Mouse (Mus musculus) T-cell, adult 66 days (primary cell): Measurements from ENCODE around the gene Wdr76. TPM values are rescaled to one million over a fixed set of nuclear protein-coding genes. Genes with fewer than 3 reads are reported as not detected.

Experiments
- total RNA-seq, 2 experiments: library from RNA; stranded (reverse); gene quantifications; 3 replicates in 1 of 2; 4 replicates in 1 of 2; pipeline ENCODE4 v1.2.4; 2023

The Wdr76 gene
- total RNA-seq = 10 to 100 TPM; 18.4 to 20.8 TPM

GRCm38 (mm10) chr2:121505942-121506882 is at the start of gene Wdr76, which contains the start of gene Mfap1a:
Gene Wdr76, plus strand, starts transcription at chr2:121506723.
Gene Mfap1a, minus strand, starts transcription at chr2:121506665.

GRCm38 (mm10) chr2:121473301-121474179 is 33.0 kb upstream of the Wdr76 start, which contains the start of gene Mfap1b:
Gene Mfap1b, minus strand, starts transcription at chr2:121474067.

Other genes with a start within 250 kb of the Wdr76 start
- 10 to 100 TPM; 74.6 to 88.4 TPM for gene Trp53bp1, start 235.3 kb upstream of the Wdr76 start, total RNA-seq
- under 1 TPM; 0.09 to 0.12 TPM for gene Map1a, start 217.1 kb upstream of the Wdr76 start, total RNA-seq
- gene Ppip5k1, start 151.3 kb upstream of the Wdr76 start, total RNA-seq = 10 to 100 TPM; 15.7 to 22.4 TPM
- gene Ckmt1, start 149.0 kb upstream of the Wdr76 start, total RNA-seq = not detected
- gene Strc, start 119.6 kb upstream of the Wdr76 start, total RNA-seq = under 1 TPM; 0.67 to 0.98 TPM
- 100 to 1,000 TPM; 169 to 181 TPM for gene Pdia3, start 92.9 kb upstream of the Wdr76 start, total RNA-seq
- gene Catsper2, start 92.9 kb upstream of the Wdr76 start, total RNA-seq = 1 to 10 TPM; 2.9 to 3.3 TPM
- not detected for gene Ell3, start 62.4 kb upstream of the Wdr76 start, total RNA-seq
- 100 to 1,000 TPM; 283 to 321 TPM for gene Serf2, start 57.5 kb upstream of the Wdr76 start, total RNA-seq
- gene Hypk, start 53.4 kb upstream of the Wdr76 start, total RNA-seq = 10 to 100 TPM; 45.9 to 47.4 TPM
- gene Serinc4, start 49.9 kb upstream of the Wdr76 start, total RNA-seq = 1 to 10 TPM; 1.7 to 1.9 TPM
- 10 to 100 TPM; 45.4 to 46.5 TPM for gene Mfap1b, start 32.7 kb upstream of the Wdr76 start, total RNA-seq
- 10 to 100 TPM; 49.5 to 49.6 TPM for gene Mfap1a, start 58 bp upstream of the Wdr76 start, total RNA-seq